In the genomic region with DNA sequence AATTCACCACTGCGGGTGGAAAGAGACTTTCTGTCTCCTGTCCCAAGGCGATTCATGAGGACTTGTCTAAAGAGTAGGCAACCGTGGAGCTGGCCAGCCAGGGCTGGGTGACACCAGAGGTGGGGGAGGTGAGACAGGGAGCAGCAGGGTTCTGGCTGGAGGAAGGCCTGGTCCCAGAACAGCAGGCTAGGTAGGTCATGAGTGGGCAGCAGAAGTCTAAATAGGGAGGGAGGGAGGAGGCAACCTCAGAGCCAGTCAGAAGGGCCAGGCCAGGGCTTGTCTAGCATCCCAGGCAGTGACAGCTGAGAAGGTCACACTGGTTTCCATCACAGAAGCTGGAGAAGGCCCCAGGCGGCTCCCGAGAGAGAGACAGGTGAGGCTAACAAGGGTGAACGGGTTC, we compare ENCODE assay signal across 15 mouse cellular contexts. TPM values are rescaled to one million over a fixed set of nuclear protein-coding genes. Genes with fewer than 3 reads are reported as not detected.
DNase-seq lines count a peak whose midpoint lies in the region; ATAC-seq lines count a peak whose summit lies in the region.
"Had no signal": no experiment of that assay in that cellular context is flagged by ENCODE, and none has a peak within 500 bp of the region (broad histone marks: within the 10 kb centered on the region; RNA-seq: fewer than 3 reads in every experiment).

No protein-coding gene starts in this region.

- peak; percentile 30 for DNase-seq in adrenal gland, postnatal 14 days
- DNase-seq in adrenal gland, adult 8-10 months, result no peak
- DNase-seq in lung, postnatal 10 days, result peak; percentile 50
- no peak for DNase-seq in lung, postnatal 14 days
- no peak for DNase-seq in hindbrain, embryonic 14.5 days (ENCODE audit: low spot score)
- DNase-seq in left cerebral cortex, postnatal 36 days (ENCODE audit: low spot score in 2 of 2), result no peak
- no peak for DNase-seq in spleen, postnatal 4 days (ENCODE audit: low spot score in 2 of 2)
- DNase-seq: lung, adult 2 months; right cerebral cortex, postnatal 14 days had no signal

- no peak overlapping the region for H3K9ac ChIP-seq in hindbrain, embryonic 14.5 days
- H3K9ac ChIP-seq: kidney, embryonic 15.5 days; stomach, embryonic 15.5 days had no signal

- no peaks in the 10 kb centered on the region for H3K36me3 ChIP-seq in hindbrain, embryonic 14.5 days (replicated peaks; ENCODE audit: control insufficient read depth, insufficient read depth)
- H3K36me3 ChIP-seq: kidney, embryonic 15.5 days; stomach, embryonic 15.5 days had no signal

- ATAC-seq in hindbrain, embryonic 14.5 days (ENCODE audit: low FRiP score), result no peak
- no peak for ATAC-seq in granulocyte monocyte progenitor cell, adult 5-6 weeks (replicated peaks; ENCODE audit: poor library complexity, severe bottlenecking)

- intact Hi-C loops in left cerebral cortex, postnatal 36 days (cut with DNase I), result no loop called here

- H3K9me3 ChIP-seq in hindbrain, embryonic 14.5 days (ENCODE audit: control insufficient read depth, low read length), result no peaks in the 10 kb centered on the region
- H3K9me3 ChIP-seq: kidney, embryonic 15.5 days; stomach, embryonic 15.5 days had no signal

- H3K4me2 ChIP-seq in hindbrain, embryonic 14.5 days (replicated peaks), result no peak overlapping the region
- H3K4me2 ChIP-seq: kidney, embryonic 15.5 days; stomach, embryonic 15.5 days had no signal

- H3K27me3 ChIP-seq in hindbrain, embryonic 14.5 days (ENCODE audit: control insufficient read depth, insufficient read depth, low read length), result no peaks in the 10 kb centered on the region
- H3K27me3 ChIP-seq: stomach, embryonic 15.5 days had no signal

- no peak overlapping the region for H3K4me3 ChIP-seq in hindbrain, embryonic 14.5 days (replicated peaks; ENCODE audit: low read length)
- H3K4me3 ChIP-seq: kidney, embryonic 15.5 days; stomach, embryonic 15.5 days had no signal

- peaks cover 30% of the 10 kb centered on the region for H3K4me1 ChIP-seq in hindbrain, embryonic 14.5 days (replicated peaks; ENCODE audit: control insufficient read depth, insufficient read depth, low read length)

- 0 out of 2 replicates have a peak overlapping the region, but pooled peaks have one; percentile 26 for H3K27ac ChIP-seq in hindbrain, embryonic 14.5 days
- H3K27ac ChIP-seq: kidney, embryonic 15.5 days; stomach, embryonic 15.5 days had no signal

- 40% methylated on average over 6 of the region's 6 CpGs for WGBS in hindbrain, embryonic 14.5 days

RNA-seq across cellular contexts. Expression of a gene that starts 59.0 kb away (rescaled TPM):
- not detected in 2 replicates for total RNA-seq in adrenal gland, postnatal 14 days (2021)
- not detected for total RNA-seq in adrenal gland, adult 8-10 months (2022)
- polyA plus RNA-seq in hindbrain, embryonic 14.5 days (2014; fragmentation: Nextera tagmentation; extraction: Ambion mirVana), result not detected in 2 replicates
- under 1 TPM in 1 of 2 experiments, not detected in 1; 0.22 TPM for total RNA-seq in left cerebral cortex, postnatal 36 days (2021)
- not detected in 2 replicates for total RNA-seq in granulocyte monocyte progenitor cell, adult 5-6 weeks (2014; fragmentation: Nextera tagmentation)
- total RNA-seq in granulocyte monocyte progenitor cell, adult 5-6 weeks (2017), result not detected in 2 replicates
- total RNA-seq: layer of hippocampus, postnatal 14 days had no signal
- polyA plus RNA-seq: kidney, embryonic 15.5 days; limb, embryonic 14.5 days; lung, adult 2 months; neural tube, embryonic 14.5 days; stomach, embryonic 15.5 days had no signal

Comparison
In these comparisons a context has a peak if more than half of its experiments do, and no peak if none do; other contexts are left out.
1. DNase-seq: peak in adrenal gland, postnatal 14 days (single experiment) and lung, postnatal 10 days (single experiment); none in adrenal gland, adult 8-10 months (single experiment), lung, postnatal 14 days (single experiment), hindbrain, embryonic 14.5 days (single experiment), left cerebral cortex, postnatal 36 days (0 of 2) and spleen, postnatal 4 days (0 of 2).